Mouse (Mus musculus) forelimb bud, embryonic 11.5 days (tissue): ENCODE measurements around the gene Tnfrsf13b.
"Not testable (repeated sequence)": the region's sequence is repeated elsewhere in the genome, so short reads cannot be mapped to it uniquely, and the experiment has no call there.

Experiments used
- DNase-seq: peaks from one replicate; pipeline ENCODE4 v3.0.0-alpha.2; 2012; ENCODE audit warnings: low read depth, low spot score

The Tnfrsf13b gene

GRCm38 (mm10) chr11:61170184-61170583 lies 43.6 kb downstream of the Tnfrsf13b start:
- no peak for DNase-seq

GRCm38 (mm10) chr11:61173477-61173876 lies 46.9 kb downstream of the Tnfrsf13b start:
- DNase-seq: not testable (repeated sequence)

- DNase-seq: peak; percentile 81
These were observed 47.8 kb downstream of the Tnfrsf13b start for GRCm38 (mm10) chr11:61174291-61174820.

GRCm38 (mm10) chr11:61174821-61175658 lies 48.5 kb downstream of the Tnfrsf13b start, which contains the start of gene Usp22:
TSS of gene Usp22 (minus strand) at chr11:61175055.
- DNase-seq: peak; percentile 100

- no peak for DNase-seq
These were observed 49.2 kb downstream of the Tnfrsf13b start for GRCm38 (mm10) chr11:61175778-61176177.

- no peak for DNase-seq
These were observed 49.8 kb downstream of the Tnfrsf13b start for GRCm38 (mm10) chr11:61176321-61176720.

- DNase-seq: no peak
These were observed 53.8 kb downstream of the Tnfrsf13b start for GRCm38 (mm10) chr11:61180361-61180760.

GRCm38 (mm10) chr11:61181624-61182023 lies 55.1 kb downstream of the Tnfrsf13b start:
- DNase-seq: no peak

GRCm38 (mm10) chr11:61183820-61184219 lies 57.3 kb downstream of the Tnfrsf13b start:
- no peak for DNase-seq

- DNase-seq: no peak
These were observed 64.2 kb downstream of the Tnfrsf13b start for GRCm38 (mm10) chr11:61190776-61191175.

GRCm38 (mm10) chr11:61192123-61192522 lies 65.6 kb downstream of the Tnfrsf13b start:
- DNase-seq: not testable (repeated sequence)

- no peak for DNase-seq
These were observed 66.2 kb downstream of the Tnfrsf13b start for GRCm38 (mm10) chr11:61192779-61193178.

GRCm38 (mm10) chr11:61193392-61193791 lies 66.8 kb downstream of the Tnfrsf13b start:
- peak; percentile 74 for DNase-seq

- DNase-seq: no peak
These were observed 70.2 kb downstream of the Tnfrsf13b start for GRCm38 (mm10) chr11:61196616-61197353.

GRCm38 (mm10) chr11:61197935-61198334 lies 71.4 kb downstream of the Tnfrsf13b start:
- DNase-seq: no peak
